Mouse (Mus musculus) stomach, postnatal 0 days (tissue): ENCODE data around the gene Sowahb.

ENCODE experiments used
- CTCF ChIP-seq: IDR thresholded peaks from 2 replicates; pipeline ENCODE4 v1.5.1; 2016; ENCODE audit warnings: antibody characterized with exemption, low read depth, mild to moderate bottlenecking, moderate library complexity
- EP300 ChIP-seq: optimal IDR thresholded peaks from 2 replicates; pipeline ENCODE3; 2016; ENCODE audit warnings: antibody characterized with exemption

- no peak for TF ChIP-seq EP300
- TF ChIP-seq CTCF = peak; percentile 9; the same call in 1 of the 2 replicates
These were observed 48.2 kb upstream of the Sowahb start, which contains the start of gene Sept11 for GRCm38 (mm10) chr5:93092857-93093622.
